ENCODE assay signal across 17 mouse cellular contexts in the genomic region with DNA sequence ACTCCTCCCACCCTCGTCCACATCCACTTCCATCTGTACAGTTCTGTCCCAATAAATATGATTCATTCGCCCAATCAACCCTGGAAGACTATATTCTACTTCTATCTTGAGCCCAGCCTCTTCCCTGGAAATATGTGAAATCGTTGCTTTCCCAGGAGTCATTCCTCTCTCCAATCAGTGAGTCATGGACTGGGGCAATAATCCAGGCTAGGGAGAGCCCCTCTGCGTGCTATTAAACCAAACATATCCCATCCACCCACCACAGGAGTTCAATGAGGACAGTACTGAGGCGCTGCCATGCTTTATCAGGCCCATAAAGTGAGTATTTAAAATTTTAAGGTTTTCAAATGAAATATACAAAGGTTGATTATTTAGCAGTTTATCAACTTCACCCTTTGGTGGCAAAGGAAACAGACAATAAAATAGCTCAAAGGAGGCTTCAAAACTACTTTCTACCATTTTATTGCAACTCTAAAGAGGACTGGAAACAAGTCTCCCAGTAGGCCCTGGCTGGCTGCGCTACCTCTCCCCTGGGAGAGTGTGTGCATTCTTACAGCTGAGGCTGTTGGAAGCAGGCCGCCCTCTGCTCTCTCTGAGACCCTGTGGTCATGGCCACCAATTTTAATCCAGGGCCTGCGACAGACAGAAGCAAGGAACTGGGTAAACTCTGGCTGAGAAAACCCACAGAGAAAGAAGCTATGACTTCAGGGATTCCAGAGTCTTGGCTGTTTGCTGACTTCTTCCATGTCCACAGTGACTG.
DNase-seq lines count a peak whose midpoint lies in the region; ATAC-seq lines count a peak whose summit lies in the region.
"Had no signal": no experiment of that assay in that cellular context is flagged by ENCODE, and none has a peak within 500 bp of the region (broad histone marks: within the 10 kb centered on the region; RNA-seq: fewer than 3 reads in every experiment).

No protein-coding gene starts in this region.

- no peak overlapping the region for H3K9ac ChIP-seq in intestine, embryonic 15.5 days
- H3K9ac ChIP-seq in intestine, embryonic 16.5 days (ENCODE audit: low read depth, low read length) = no peak overlapping the region
- H3K9ac ChIP-seq in midbrain, embryonic 11.5 days (ENCODE audit: low read length) = no peak overlapping the region
- H3K9ac ChIP-seq: neural tube, embryonic 15.5 days had no signal

- peak; percentile 65 for ATAC-seq in intestine, embryonic 15.5 days
- ATAC-seq in intestine, embryonic 16.5 days = no peak
- no peak for ATAC-seq in midbrain, embryonic 11.5 days (ENCODE audit: low FRiP score)
- ATAC-seq: activated CD4-positive, CD25-positive, alpha-beta regulatory T cell, adult 4 months; forebrain, embryonic 14.5 days; inflammation-experienced regulatory T-cells, adult 6 months had no signal

- H3K27ac ChIP-seq in intestine, embryonic 15.5 days = no peak overlapping the region
- no peak overlapping the region for H3K27ac ChIP-seq in intestine, embryonic 16.5 days (ENCODE audit: low read length)
- H3K27ac ChIP-seq in midbrain, embryonic 11.5 days (ENCODE audit: low read depth, low read length) = no peak overlapping the region
- H3K27ac ChIP-seq: hindbrain, embryonic 10.5 days; midbrain, embryonic 10.5 days; neural tube, embryonic 15.5 days had no signal

- H3K9me3 ChIP-seq in intestine, embryonic 15.5 days = no peaks in the 10 kb centered on the region
- H3K9me3 ChIP-seq in intestine, embryonic 16.5 days (ENCODE audit: control insufficient read depth, low read length) = no peaks in the 10 kb centered on the region
- H3K9me3 ChIP-seq in midbrain, embryonic 11.5 days (ENCODE audit: control insufficient read depth, low read length) = no peaks in the 10 kb centered on the region
- H3K9me3 ChIP-seq: hindbrain, embryonic 10.5 days; midbrain, embryonic 10.5 days; neural tube, embryonic 15.5 days had no signal

- H3K4me1 ChIP-seq in intestine, embryonic 15.5 days (replicated peaks) = no peaks in the 10 kb centered on the region
- no peaks in the 10 kb centered on the region for H3K4me1 ChIP-seq in intestine, embryonic 16.5 days (ENCODE audit: control insufficient read depth, insufficient read depth, low read length)
- H3K4me1 ChIP-seq in midbrain, embryonic 11.5 days (ENCODE audit: control insufficient read depth, insufficient read depth, low read length) = no peaks in the 10 kb centered on the region
- H3K4me1 ChIP-seq: hindbrain, embryonic 10.5 days; midbrain, embryonic 10.5 days; neural tube, embryonic 15.5 days had no signal

- DNase-seq in adrenal gland, postnatal 14 days = peak; percentile 41
- DNase-seq in adrenal gland, adult 8-10 months = no peak
- DNase-seq in NIH3T3 (ENCODE audit: low read depth) = peak; percentile 50
- DNase-seq in heart, postnatal 25 days (ENCODE audit: low spot score) = peak; percentile 5
- no peak for DNase-seq in midbrain, embryonic 11.5 days (ENCODE audit: low spot score, missing footprints)
- DNase-seq in layer of hippocampus, adult 8-10 months (ENCODE audit: low spot score in 2 of 2) = no peak
- DNase-seq: cerebellum, adult 8-10 months; embryo, embryonic 11 days; thymus, adult 2 months had no signal

- WGBS in intestine, embryonic 15.5 days = 75% methylated on average over 8 of the region's 8 CpGs
- WGBS in intestine, embryonic 16.5 days = 71% methylated on average over 8 of the region's 8 CpGs
- 79% methylated on average over 8 of the region's 8 CpGs for WGBS in midbrain, embryonic 11.5 days

- no peak overlapping the region for H3K4me2 ChIP-seq in intestine, embryonic 15.5 days (replicated peaks)
- no peak overlapping the region for H3K4me2 ChIP-seq in intestine, embryonic 16.5 days (ENCODE audit: low read depth, low read length)
- no peak overlapping the region for H3K4me2 ChIP-seq in midbrain, embryonic 11.5 days
- H3K4me2 ChIP-seq: neural tube, embryonic 15.5 days had no signal

- intact Hi-C loops in heart, postnatal 25 days (cut with DNase I) = no loop called here

- no peaks in the 10 kb centered on the region for H3K27me3 ChIP-seq in intestine, embryonic 15.5 days (replicated peaks)
- no peaks in the 10 kb centered on the region for H3K27me3 ChIP-seq in intestine, embryonic 16.5 days (replicated peaks; ENCODE audit: control insufficient read depth, insufficient read depth, low read length)
- no peaks in the 10 kb centered on the region for H3K27me3 ChIP-seq in midbrain, embryonic 11.5 days (ENCODE audit: control insufficient read depth, insufficient read depth, low read length)
- H3K27me3 ChIP-seq: neural tube, embryonic 15.5 days had no signal

- no peaks in the 10 kb centered on the region for H3K36me3 ChIP-seq in intestine, embryonic 15.5 days
- H3K36me3 ChIP-seq in intestine, embryonic 16.5 days (ENCODE audit: control insufficient read depth, insufficient read depth, low read length) = no peaks in the 10 kb centered on the region
- no peaks in the 10 kb centered on the region for H3K36me3 ChIP-seq in midbrain, embryonic 11.5 days (ENCODE audit: control insufficient read depth, insufficient read depth, low read length)
- H3K36me3 ChIP-seq: hindbrain, embryonic 10.5 days; midbrain, embryonic 10.5 days; neural tube, embryonic 15.5 days had no signal

- H3K4me3 ChIP-seq in intestine, embryonic 15.5 days (replicated peaks) = no peak overlapping the region
- H3K4me3 ChIP-seq in intestine, embryonic 16.5 days (ENCODE audit: low read length) = no peak overlapping the region
- no peak overlapping the region for H3K4me3 ChIP-seq in midbrain, embryonic 11.5 days (ENCODE audit: low read depth, low read length)
- H3K4me3 ChIP-seq: hindbrain, embryonic 10.5 days; midbrain, embryonic 10.5 days; neural tube, embryonic 15.5 days had no signal

Comparison
In these comparisons a context has a peak if more than half of its experiments do, and no peak if none do; other contexts are left out.
1. DNase-seq: peak in adrenal gland, postnatal 14 days (single experiment), NIH3T3 (single experiment) and heart, postnatal 25 days (single experiment); none in adrenal gland, adult 8-10 months (single experiment), midbrain, embryonic 11.5 days (single experiment) and layer of hippocampus, adult 8-10 months (0 of 2).